Mouse (Mus musculus) cerebellum, adult 2 months (tissue): ENCODE results near the gene Ovol3.

ENCODE experiments used
- CTCF ChIP-seq: fragments of 200-500 bp; IDR thresholded peaks from 2 replicates; pipeline ENCODE4 v1.5.1; 2011; ENCODE audit warnings: low read depth, mild to moderate bottlenecking, control low read depth, low read length, moderate library complexity, borderline replicate concordance; ENCODE audit not compliant: insufficient read depth
- POLR2A ChIP-seq: fragments of 200-500 bp; IDR thresholded peaks from 2 replicates; pipeline ENCODE4 v1.6.1; 2011; ENCODE audit warnings: low read length, control low read depth, borderline replicate concordance; ENCODE audit not compliant: insufficient read depth

GRCm38 (mm10) chr7:30219293-30220007 lies 16.1 kb downstream of the Ovol3 start:
- TF ChIP-seq CTCF (no peak), POLR2A (peak; percentile 44; the same call in 1 of the 2 replicates)
